Mouse (Mus musculus) embryonic facial prominence, embryonic 15.5 days (tissue): ENCODE results near the gene Mphosph9. TPM values are rescaled to one million over a fixed set of nuclear protein-coding genes. Genes with fewer than 3 reads are reported as not detected.
A peak's percentile ranks its signal among the peaks of the same experiment; 100 is the strongest.
"Not testable (repeated sequence)": the region's sequence is repeated elsewhere in the genome, so short reads cannot be mapped to it uniquely, and the experiment has no call there.

Experiments
- ATAC-seq: fragments of 200-750 bp; cut with Nextera tagmentation; 2 replicates; pipeline ENCODE4 v1.8.0; 2017; ENCODE audit warnings: low read depth, moderate TSS enrichment; ENCODE audit not compliant: insufficient number of reproducible peaks, low FRiP score, low TSS enrichment
- H3K27ac ChIP-seq: fragments of 300-500 bp; sonication (generic); replicated peaks from 2 replicates; pipeline ENCODE4 v1.5.1; 2015; ENCODE audit warnings: mild to moderate bottlenecking, inconsistent platforms
- H3K27me3 ChIP-seq: fragments of 300-500 bp; sonication (generic); 2 replicates; pipeline ENCODE4 v1.6.1; 2015; ENCODE audit warnings: inconsistent platforms
- H3K36me3 ChIP-seq: fragments of 300-500 bp; sonication (generic); 2 replicates; pipeline ENCODE4 v1.6.1; 2015; ENCODE audit warnings: mild to moderate bottlenecking, inconsistent platforms
- H3K4me1 ChIP-seq: fragments of 300-500 bp; sonication (generic); 2 replicates; pipeline ENCODE4 v1.6.1; 2015; ENCODE audit warnings: inconsistent platforms
- H3K4me2 ChIP-seq: fragments of 300-500 bp; sonication (generic); replicated peaks from 2 replicates; pipeline ENCODE4 v1.6.1; 2015; ENCODE audit warnings: mild to moderate bottlenecking, inconsistent platforms
- H3K4me3 ChIP-seq: fragments of 300-500 bp; sonication (generic); replicated peaks from 2 replicates; pipeline ENCODE4 v1.5.1; 2015; ENCODE audit warnings: mild to moderate bottlenecking, inconsistent platforms
- H3K9ac ChIP-seq: fragments of 300-500 bp; sonication (generic); 2 replicates; pipeline ENCODE4 v1.6.1; 2015; ENCODE audit warnings: inconsistent platforms
- H3K9me3 ChIP-seq: fragments of 300-500 bp; sonication (generic); replicated peaks from 2 replicates; pipeline ENCODE4 v1.6.1; 2016; ENCODE audit warnings: inconsistent platforms
- WGBS: fragments of 180-500 bp; shearing (Covaris S2); methylation state at CpG from one replicate; pipeline ENCODE4 v1.1.7; 2015; 5-methylcytosine and 5-hydroxymethylcytosine counted together
- polyA plus RNA-seq: library from polyadenylated mRNA; unstranded; fragments of >200 nt; fragmentation: Nextera tagmentation; extraction: Ambion mirVana; gene quantifications from 2 replicates; pipeline ENCODE4 v1.2.1, GENCODE M21; 2015

Gene Mphosph9
- polyA plus RNA-seq, 1 experiment from 2014 or later = 6.8 TPM

DNA sequence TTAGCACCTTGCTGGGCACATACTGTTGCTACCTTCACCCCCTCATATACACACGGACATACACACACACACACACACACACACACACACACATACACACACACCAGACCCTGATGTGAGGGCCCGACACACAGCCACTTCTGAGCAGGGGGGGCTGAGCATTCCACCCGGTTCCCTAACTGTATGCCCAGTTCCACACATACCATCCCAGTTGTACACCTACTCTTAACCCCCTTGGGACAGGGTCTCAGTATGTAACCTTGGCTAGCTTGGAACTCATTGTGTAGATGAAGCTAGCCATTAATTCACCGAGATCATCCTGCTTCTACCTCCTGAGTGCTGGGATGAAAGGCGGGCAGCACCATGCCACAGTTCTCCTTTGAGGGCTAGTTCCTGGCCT, 107.2 kb downstream of the Mphosph9 start:
- no peak overlapping the region for H3K9ac ChIP-seq
- H3K4me2 ChIP-seq = no peak overlapping the region
- 88% methylated on average over 5 of the region's 5 CpGs for WGBS
- H3K27ac ChIP-seq = peak overlapping the region; percentile 48; the same call in 1 of the 2 replicates
- no peak for ATAC-seq
- no peaks in the 10 kb centered on the region for H3K36me3 ChIP-seq
- no peaks in the 10 kb centered on the region for H3K9me3 ChIP-seq
- H3K27me3 ChIP-seq = no peaks in the 10 kb centered on the region
- H3K4me3 ChIP-seq = no peak overlapping the region
- peaks cover 40% of the 10 kb centered on the region for H3K4me1 ChIP-seq

DNA sequence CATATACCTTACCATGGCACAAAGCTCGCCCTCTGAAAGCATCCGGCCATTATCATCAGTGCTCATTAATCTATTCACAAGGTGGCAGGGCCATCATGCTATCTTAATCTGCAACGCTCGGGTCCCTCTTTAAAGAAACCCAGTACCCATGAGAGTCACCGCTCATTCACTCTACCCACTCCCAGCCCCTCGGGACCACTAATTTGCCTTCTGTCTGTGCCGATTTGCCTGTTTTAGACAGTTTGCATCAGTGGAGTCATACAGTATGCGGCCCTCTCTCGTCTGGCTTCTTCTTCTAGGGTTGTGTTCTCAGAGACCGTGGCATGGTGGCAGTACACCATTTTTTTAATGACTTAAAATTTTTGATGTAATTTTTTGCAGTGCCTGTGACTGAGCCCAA, 108.3 kb downstream of the Mphosph9 start:
- H3K27me3 ChIP-seq = no peaks in the 10 kb centered on the region
- no peak overlapping the region for H3K4me3 ChIP-seq
- H3K4me1 ChIP-seq = peaks cover 47% of the 10 kb centered on the region
- H3K9me3 ChIP-seq = no peaks in the 10 kb centered on the region
- H3K36me3 ChIP-seq = no peaks in the 10 kb centered on the region; the same call in 1 of the 2 replicates
- H3K27ac ChIP-seq = no peak overlapping the region
- WGBS = 86% methylated on average over 10 of the region's 10 CpGs
- H3K9ac ChIP-seq = no peak overlapping the region
- no peak overlapping the region for H3K4me2 ChIP-seq
- ATAC-seq = no peak

DNA sequence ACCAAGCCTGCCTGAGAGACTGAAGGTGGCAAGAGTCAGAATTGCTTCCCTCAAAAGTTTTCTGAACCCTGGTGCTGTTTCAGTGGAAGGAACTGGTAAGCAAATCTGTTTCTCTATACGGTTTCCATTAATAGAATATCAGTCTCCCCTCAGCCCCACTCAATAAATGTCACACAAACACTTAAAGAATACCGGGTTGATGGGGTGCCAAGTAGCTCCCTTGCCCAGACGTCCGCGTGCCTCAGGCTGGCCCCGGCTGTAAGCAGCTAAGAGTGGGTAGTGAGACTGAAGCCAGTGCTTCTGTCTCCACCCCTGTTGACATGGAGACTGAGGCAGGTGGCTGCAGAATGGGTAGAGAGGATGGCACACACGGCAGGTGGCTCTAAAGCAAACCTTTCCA, 108.8 kb downstream of the Mphosph9 start:
- Histone ChIP-seq H3K4me1 (peaks cover 47% of the 10 kb centered on the region), H3K36me3 (no peaks in the 10 kb centered on the region; the same call in 1 of the 2 replicates), H3K9ac (no peak overlapping the region), H3K27me3 (no peaks in the 10 kb centered on the region), H3K27ac (no peak overlapping the region), H3K4me3 (no peak overlapping the region), H3K9me3 (no peaks in the 10 kb centered on the region), H3K4me2 (no peak overlapping the region)
- WGBS = 72% methylated on average over 7 of the region's 7 CpGs
- no peak for ATAC-seq

DNA sequence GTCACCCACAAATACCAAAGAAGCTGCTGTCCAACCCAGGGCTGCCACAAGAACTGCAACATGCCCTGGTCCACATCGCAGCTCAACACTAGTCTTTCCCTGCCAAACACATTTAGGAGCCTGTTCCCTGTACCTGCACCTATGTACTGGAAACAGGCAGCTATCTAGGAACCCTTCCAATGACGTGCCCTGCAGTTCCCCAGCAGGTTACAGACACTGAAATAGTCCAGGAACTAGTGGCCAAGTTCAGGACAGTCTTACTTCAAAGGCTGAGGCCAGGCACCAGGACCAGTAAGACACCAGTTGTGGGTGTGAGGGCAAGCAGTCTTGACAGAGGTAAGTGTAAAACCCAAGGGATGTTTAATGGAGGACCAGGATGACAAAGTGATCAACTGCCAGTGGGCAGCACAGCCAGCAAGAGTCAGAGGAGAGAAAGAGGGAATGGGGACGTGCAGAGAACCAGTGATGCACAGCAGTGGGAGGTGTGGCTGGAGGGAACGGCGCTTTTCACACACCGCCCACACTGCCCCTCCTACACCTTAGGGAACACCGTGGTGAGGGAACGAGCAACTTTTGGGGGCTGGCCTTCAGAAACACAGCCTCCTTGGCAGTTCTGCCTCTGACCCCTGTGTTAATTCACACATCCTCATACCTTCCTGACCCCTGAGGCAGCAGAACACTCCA, 110.1 kb downstream of the Mphosph9 start:
- ATAC-seq = no peak

DNA sequence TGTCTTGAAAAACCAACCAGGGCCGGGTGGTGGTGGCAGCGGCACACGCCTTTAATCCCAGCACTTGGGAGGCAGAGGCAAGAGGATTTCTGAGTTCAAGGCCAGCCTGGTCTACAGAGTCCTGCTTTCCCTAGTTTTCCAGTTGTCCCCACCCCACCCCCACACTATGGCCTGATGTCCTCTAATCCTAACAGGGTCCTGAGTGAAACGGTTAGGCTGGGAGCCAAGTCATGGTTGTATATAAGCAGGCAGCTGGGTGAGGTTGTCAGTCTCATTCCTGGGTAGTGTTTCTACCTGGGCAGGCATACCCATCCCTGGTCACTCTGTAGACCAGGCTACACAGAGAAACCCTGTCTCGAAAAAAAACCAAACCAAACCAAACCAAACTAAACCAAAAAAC, 110.7 kb downstream of the Mphosph9 start:
- H3K27ac ChIP-seq, ATAC-seq, H3K36me3 ChIP-seq, H3K27me3 ChIP-seq, H3K4me3 ChIP-seq, H3K9ac ChIP-seq, H3K4me2 ChIP-seq, H3K9me3 ChIP-seq: not testable (repeated sequence)
- peaks cover 40% of the 10 kb centered on the region for H3K4me1 ChIP-seq
- 85% methylated on average over 5 of the region's 5 CpGs for WGBS

More for the DNA sequence above, 110.1 kb downstream of the Mphosph9 start:
- Histone ChIP-seq H3K4me1 (peaks cover 46% of the 10 kb centered on the region), H3K27ac (no peak overlapping the region), H3K27me3 (no peaks in the 10 kb centered on the region), H3K4me3 (no peak overlapping the region), H3K9ac (no peak overlapping the region), H3K36me3 (no peaks in the 10 kb centered on the region; the same call in 1 of the 2 replicates), H3K4me2 (no peak overlapping the region), H3K9me3 (no peaks in the 10 kb centered on the region)
- 64% methylated on average over 8 of the region's 8 CpGs for WGBS

DNA sequence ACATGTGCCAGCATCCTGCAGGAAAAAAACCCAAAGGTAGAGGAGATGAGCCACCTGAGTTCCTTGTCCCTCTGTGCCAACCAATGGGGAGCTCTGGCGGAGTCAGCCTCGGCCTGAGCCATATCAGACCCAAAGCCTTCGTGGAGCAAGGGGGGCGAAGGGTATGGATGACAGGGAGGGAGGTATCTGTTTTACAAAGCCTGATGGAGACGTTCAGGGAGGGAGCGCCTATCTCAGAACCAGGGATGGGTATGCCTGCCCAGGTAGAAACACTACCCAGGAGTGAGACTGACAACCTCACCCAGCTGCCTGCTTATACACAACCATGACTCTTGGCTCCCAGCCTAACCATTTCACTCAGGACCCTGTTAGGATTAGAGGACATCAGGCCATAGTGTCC, 111.4 kb downstream of the Mphosph9 start:
- 86% methylated on average over 6 of the region's 6 CpGs for WGBS
- H3K4me1 ChIP-seq = peaks cover 33% of the 10 kb centered on the region
- H3K4me3 ChIP-seq = no peak overlapping the region
- no peaks in the 10 kb centered on the region for H3K9me3 ChIP-seq
- H3K27ac ChIP-seq = no peak overlapping the region
- H3K27me3 ChIP-seq = no peaks in the 10 kb centered on the region
- no peak overlapping the region for H3K4me2 ChIP-seq
- H3K36me3 ChIP-seq = no peaks in the 10 kb centered on the region; the same call in 1 of the 2 replicates
- no peak for ATAC-seq
- H3K9ac ChIP-seq = no peak overlapping the region

DNA sequence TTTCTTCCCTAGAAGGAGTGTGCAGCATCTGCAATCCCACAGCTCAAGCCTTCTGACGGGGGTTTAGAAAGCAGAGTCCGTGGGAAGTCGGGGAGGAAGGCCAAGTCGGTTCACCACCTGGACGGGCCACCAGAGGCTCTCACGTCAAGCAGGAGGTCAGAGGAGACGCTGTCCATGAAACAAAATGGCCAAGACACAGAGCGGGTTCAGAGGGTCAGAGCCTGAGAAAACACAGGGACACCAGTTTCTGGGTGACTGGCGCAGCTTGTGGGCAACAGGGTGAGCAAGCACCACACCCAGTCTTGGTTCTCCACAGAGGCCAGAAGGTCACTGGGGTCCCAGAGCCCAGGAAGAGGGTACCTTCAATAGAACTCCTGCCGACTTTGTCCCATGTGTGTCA, 112.1 kb downstream of the Mphosph9 start:
- no peak for ATAC-seq
- Histone ChIP-seq H3K4me1 (peaks cover 26% of the 10 kb centered on the region), H3K27me3 (no peaks in the 10 kb centered on the region), H3K36me3 (no peaks in the 10 kb centered on the region; the same call in 1 of the 2 replicates), H3K4me2 (no peak overlapping the region), H3K27ac (no peak overlapping the region), H3K4me3 (no peak overlapping the region), H3K9ac (no peak overlapping the region), H3K9me3 (no peaks in the 10 kb centered on the region)
- 77% methylated on average over 10 of the region's 10 CpGs for WGBS

DNA sequence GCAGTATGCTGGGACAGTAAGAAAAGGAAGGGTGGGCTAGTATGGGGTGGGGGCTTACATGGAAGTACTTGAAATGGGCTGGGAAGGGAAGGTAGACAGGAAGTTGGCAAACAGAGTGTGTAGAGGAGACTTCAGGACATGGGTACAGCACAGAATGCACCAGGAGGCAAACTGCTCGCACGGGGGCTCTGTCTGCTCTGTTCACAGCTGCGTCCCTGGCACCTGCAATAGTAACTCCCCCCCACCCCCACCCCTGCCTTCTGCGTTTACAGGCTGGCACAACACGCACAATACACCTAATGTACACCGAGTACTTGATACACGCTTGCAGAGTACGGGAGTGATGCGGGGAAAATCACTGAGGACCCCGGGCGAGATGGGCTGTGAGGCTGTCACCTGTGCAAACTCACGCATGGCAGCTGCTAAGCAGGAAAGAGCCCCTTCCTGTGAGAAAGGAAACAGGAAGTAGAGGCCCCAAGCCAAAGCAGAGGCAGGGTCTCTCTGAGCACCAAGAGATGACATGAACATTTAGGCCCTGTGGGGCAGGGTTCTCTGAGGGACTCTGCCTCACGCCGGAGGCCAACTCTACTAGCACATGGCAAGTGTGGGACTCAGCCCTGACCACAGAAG, 113.1 kb downstream of the Mphosph9 start:
- Histone ChIP-seq H3K4me1 (peaks cover 22% of the 10 kb centered on the region; the same call in 1 of the 2 replicates), H3K27me3 (no peaks in the 10 kb centered on the region), H3K36me3 (no peaks in the 10 kb centered on the region; the same call in 1 of the 2 replicates), H3K9ac (no peak overlapping the region), H3K27ac (peak overlapping the region; percentile 31), H3K4me3 (no peak overlapping the region), H3K4me2 (no peak overlapping the region), H3K9me3 (no peaks in the 10 kb centered on the region)
- no peak for ATAC-seq
- 80% methylated on average over 14 of the region's 14 CpGs for WGBS

DNA sequence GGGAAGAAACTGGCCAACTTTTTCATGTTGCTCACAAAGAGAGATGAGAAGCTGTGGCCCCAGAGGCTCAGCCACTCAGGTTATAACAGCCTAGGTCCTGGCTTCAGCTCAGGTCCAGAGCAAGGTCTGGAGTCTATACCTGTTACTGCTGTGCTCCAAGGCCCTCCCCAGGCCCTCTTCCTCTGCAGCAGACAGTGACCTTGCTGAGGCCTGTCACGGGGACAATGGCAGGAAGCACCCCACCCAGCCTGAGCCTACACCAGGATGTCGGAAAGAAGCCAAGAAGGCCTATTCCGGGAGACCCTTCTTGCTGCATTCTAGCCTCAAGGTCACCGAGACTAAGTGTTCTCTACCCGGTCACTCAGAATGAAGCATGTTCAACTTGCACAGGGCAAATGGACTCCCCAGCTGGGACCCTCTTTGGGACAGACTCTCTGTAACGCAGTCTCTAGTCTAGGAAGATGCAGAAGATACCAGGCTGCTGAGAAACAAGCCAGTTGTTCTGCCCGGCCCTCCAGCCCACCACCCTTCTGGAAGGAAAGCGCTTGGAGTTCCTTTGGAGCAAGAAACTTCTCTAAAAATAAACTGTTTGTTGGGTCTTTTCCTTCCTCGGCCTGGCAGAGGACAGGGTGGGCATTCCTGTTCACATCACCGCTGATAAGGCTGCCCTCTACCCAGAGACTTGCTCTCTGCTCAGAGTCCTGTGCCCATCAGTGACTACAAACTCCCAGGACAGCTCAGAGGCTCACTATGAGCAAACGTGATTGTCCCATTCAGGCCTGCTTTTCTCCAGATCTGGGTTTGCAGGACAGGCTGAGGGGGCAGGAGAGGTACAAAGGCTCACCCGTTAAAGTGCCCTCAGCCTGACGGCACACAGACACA, 113.9 kb downstream of the Mphosph9 start:
- Histone ChIP-seq H3K4me1 (peaks cover 17% of the 10 kb centered on the region; the same call in 1 of the 2 replicates), H3K36me3 (no peaks in the 10 kb centered on the region; the same call in 1 of the 2 replicates), H3K27ac (peak overlapping the region; percentile 31; the same call in 1 of the 2 replicates), H3K9ac (no peak overlapping the region), H3K4me3 (no peak overlapping the region), H3K9me3 (no peaks in the 10 kb centered on the region), H3K27me3 (no peaks in the 10 kb centered on the region), H3K4me2 (no peak overlapping the region)
- no peak for ATAC-seq
- 80% methylated on average over 13 of the region's 13 CpGs for WGBS

DNA sequence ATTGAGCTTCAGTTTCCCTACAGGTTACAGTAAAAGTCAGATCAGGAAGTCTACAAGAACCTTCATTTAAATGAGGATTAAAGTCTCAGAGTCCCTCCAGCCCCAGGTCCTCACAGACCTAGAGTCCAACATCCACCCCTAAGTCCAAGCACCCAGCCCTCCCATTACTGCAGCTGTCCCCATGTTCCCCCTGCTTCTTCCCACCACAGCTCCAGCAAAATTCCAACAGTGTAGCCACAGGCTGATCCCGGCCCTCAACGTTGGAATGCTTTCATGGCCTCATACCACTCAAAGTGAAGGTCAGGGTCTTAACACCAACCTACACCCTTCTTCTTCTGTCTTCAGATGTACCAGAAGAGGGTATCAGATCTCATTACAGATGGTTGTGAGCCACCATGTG, 116.1 kb downstream of the Mphosph9 start:
- Histone ChIP-seq H3K4me2 (no peak overlapping the region), H3K4me3 (no peak overlapping the region), H3K27ac (no peak overlapping the region), H3K36me3 (no peaks in the 10 kb centered on the region; the same call in 1 of the 2 replicates), H3K4me1 (peaks cover 26% of the 10 kb centered on the region), H3K9ac (no peak overlapping the region), H3K27me3 (no peaks in the 10 kb centered on the region), H3K9me3 (no peaks in the 10 kb centered on the region)
- 84% methylated on average over 2 of the region's 2 CpGs for WGBS
- no peak for ATAC-seq

DNA sequence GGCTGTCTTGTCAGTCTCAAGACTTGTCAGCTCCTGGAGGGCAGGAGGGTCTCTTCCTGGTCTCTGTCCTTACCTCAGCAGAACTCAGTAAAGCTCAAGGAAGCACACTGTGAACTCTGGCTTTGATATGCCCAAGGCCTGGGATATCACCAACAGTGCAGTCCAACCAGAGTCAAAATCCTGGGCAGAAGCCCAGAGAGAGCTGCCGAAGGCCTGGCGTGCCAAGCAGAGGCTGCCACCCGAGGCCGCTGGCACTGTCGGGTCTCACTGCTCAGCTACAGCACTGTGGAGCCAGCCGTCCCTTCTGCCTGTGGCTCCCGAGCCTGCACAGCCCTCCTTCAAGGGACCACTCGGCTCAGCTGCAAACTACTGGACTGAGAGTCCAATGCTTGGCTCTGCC, 116.5 kb downstream of the Mphosph9 start:
- H3K36me3 ChIP-seq = no peaks in the 10 kb centered on the region; the same call in 1 of the 2 replicates
- 78% methylated on average over 8 of the region's 8 CpGs for WGBS
- no peak overlapping the region for H3K4me3 ChIP-seq
- H3K27me3 ChIP-seq = no peaks in the 10 kb centered on the region
- no peaks in the 10 kb centered on the region for H3K9me3 ChIP-seq
- H3K4me1 ChIP-seq = peaks cover 30% of the 10 kb centered on the region
- ATAC-seq = no peak
- H3K9ac ChIP-seq = no peak overlapping the region
- H3K4me2 ChIP-seq = no peak overlapping the region
- no peak overlapping the region for H3K27ac ChIP-seq
